Mouse (Mus musculus): ENCODE data around the gene Fgfr2.

- TF ChIP-seq CTCF (IDR thresholded peaks at IDR 0.05; ENCODE audit: control insufficient read depth, insufficient read depth, insufficient read length), result no peak
- no peak for TF ChIP-seq USF1 (IDR thresholded peaks at IDR 0.05; ENCODE audit: low read depth)
- TF ChIP-seq MYOD1 (IDR thresholded peaks at IDR 0.05; ENCODE audit: control insufficient read depth, insufficient read length, low read depth), result no peak
Measured at GRCm38 (mm10) chr7:131553771-131554175, 1569.4 kb downstream of the Fgfr2 start.
